In the genomic region with DNA sequence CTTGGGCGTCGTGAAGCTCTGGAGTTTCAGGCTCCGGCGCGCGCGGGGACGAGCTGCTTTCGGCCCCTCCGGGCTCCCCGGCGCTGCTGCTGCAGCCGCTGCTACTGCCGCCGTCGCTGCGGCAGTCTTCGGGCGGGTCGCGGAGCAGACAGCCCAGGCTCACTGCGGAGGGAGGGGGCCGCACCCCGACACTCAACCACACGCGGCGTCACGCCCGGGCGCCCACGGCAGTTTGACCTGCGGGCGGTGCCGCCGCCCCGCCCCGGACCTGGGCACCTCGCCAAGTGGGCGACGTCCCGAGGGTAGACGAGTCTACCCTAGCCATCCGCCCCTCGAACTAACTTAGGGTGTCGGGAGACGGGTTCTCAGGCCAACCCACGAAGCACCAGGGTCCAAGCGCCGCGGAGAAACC, we compare ENCODE assay signal across 8 mouse cellular contexts. TPM values are rescaled to one million over a fixed set of nuclear protein-coding genes. Genes with fewer than 3 reads are reported as not detected.
A peak's percentile ranks its signal among the peaks of the same experiment; 100 is the strongest.
DNase-seq lines count a peak whose midpoint lies in the region; ATAC-seq lines count a peak whose summit lies in the region.

No protein-coding gene starts in this region.

- peaks cover 9% of the 10 kb centered on the region for H3K4me1 ChIP-seq in hindbrain, embryonic 11.5 days (replicated peaks; ENCODE audit: control insufficient read depth, insufficient read depth, low read length)
- H3K4me1 ChIP-seq in limb, embryonic 13.5 days = peaks cover 36% of the 10 kb centered on the region
- peaks cover 40% of the 10 kb centered on the region for H3K4me1 ChIP-seq in midbrain, embryonic 10.5 days

- H3K36me3 ChIP-seq in hindbrain, embryonic 11.5 days (ENCODE audit: control insufficient read depth, insufficient read depth, low read length) = no peaks in the 10 kb centered on the region
- H3K36me3 ChIP-seq in limb, embryonic 13.5 days = no peaks in the 10 kb centered on the region
- no peaks in the 10 kb centered on the region for H3K36me3 ChIP-seq in midbrain, embryonic 10.5 days

- ATAC-seq in hindbrain, embryonic 11.5 days (ENCODE audit: low FRiP score) = peak; percentile 63
- peak; percentile 42 for ATAC-seq in limb, embryonic 13.5 days (ENCODE audit: low FRiP score, low read depth)

- peak; percentile 7 for DNase-seq in cerebellum, adult 11-12 months
- no peak for DNase-seq in cerebellum, adult 9-11 months
- peak; percentile 7 for DNase-seq in thymus, postnatal 25 days
- no peak for DNase-seq in thymus, postnatal 10 days (ENCODE audit: low spot score in 2 of 2)
- peak; percentile 62 for DNase-seq in hindbrain, embryonic 11.5 days (ENCODE audit: low spot score)
- DNase-seq in midbrain, embryonic 10.5 days (ENCODE audit: low spot score) = no peak
- peak; percentile 45 for DNase-seq in thymus, postnatal 4 days

- H3K27ac ChIP-seq in hindbrain, embryonic 11.5 days (ENCODE audit: low read depth, low read length) = no peak overlapping the region
- no peak overlapping the region for H3K27ac ChIP-seq in limb, embryonic 13.5 days
- H3K27ac ChIP-seq in midbrain, embryonic 10.5 days (replicated peaks) = no peak overlapping the region

- H3K4me3 ChIP-seq in hindbrain, embryonic 11.5 days (ENCODE audit: low read depth, low read length) = peak overlapping the region; percentile 42
- H3K4me3 ChIP-seq in limb, embryonic 13.5 days = peak overlapping the region; percentile 60
- H3K4me3 ChIP-seq in midbrain, embryonic 10.5 days = peak overlapping the region; percentile 60

- H3K4me2 ChIP-seq in hindbrain, embryonic 11.5 days (replicated peaks; ENCODE audit: low read depth, low read length) = peak overlapping the region; percentile 85
- H3K4me2 ChIP-seq in limb, embryonic 13.5 days (replicated peaks) = peak overlapping the region; percentile 97

- H3K9ac ChIP-seq in hindbrain, embryonic 11.5 days (ENCODE audit: low read depth, low read length) = no peak overlapping the region
- H3K9ac ChIP-seq in limb, embryonic 13.5 days = peak overlapping the region; percentile 67

- 1% methylated on average over 49 of the region's 50 CpGs for WGBS in hindbrain, embryonic 11.5 days
- WGBS in limb, embryonic 13.5 days = under 1% methylated on average over 49 of the region's 50 CpGs
- under 1% methylated on average over 44 of the region's 50 CpGs for WGBS in midbrain, embryonic 10.5 days

- H3K9me3 ChIP-seq in hindbrain, embryonic 11.5 days (ENCODE audit: control insufficient read depth, low read length) = no peaks in the 10 kb centered on the region
- H3K9me3 ChIP-seq in limb, embryonic 13.5 days = no peaks in the 10 kb centered on the region
- H3K9me3 ChIP-seq in midbrain, embryonic 10.5 days (replicated peaks) = no peaks in the 10 kb centered on the region

- H3K27me3 ChIP-seq in hindbrain, embryonic 11.5 days (ENCODE audit: control insufficient read depth, insufficient read depth, low read length) = peaks cover 57% of the 10 kb centered on the region
- H3K27me3 ChIP-seq in limb, embryonic 13.5 days = peaks cover 87% of the 10 kb centered on the region
- peaks cover 86% of the 10 kb centered on the region for H3K27me3 ChIP-seq in midbrain, embryonic 10.5 days (ENCODE audit: low read depth, poor library complexity, severe bottlenecking)

RNA-seq across cellular contexts. Expression of gene Ovol2, which starts 1.0 kb away (rescaled TPM):
- 0.25 and 0.28 TPM in 2 replicates for polyA plus RNA-seq in hindbrain, embryonic 11.5 days (2014; fragmentation: Nextera tagmentation; extraction: Ambion mirVana)
- polyA plus RNA-seq in limb, embryonic 13.5 days (2015; fragmentation: Nextera tagmentation; extraction: Ambion mirVana) = 0.88 and 1.3 TPM in 2 replicates
- not detected in 2 replicates for polyA plus RNA-seq in midbrain, embryonic 10.5 days (2016; fragmentation: Nextera tagmentation; extraction: Ambion mirVana)

RNA-seq across cellular contexts. Expression of gene Kat14, which starts 37.8 kb away (rescaled TPM):
- 30.8 and 31.0 TPM in 2 replicates for polyA plus RNA-seq in hindbrain, embryonic 11.5 days (2014; fragmentation: Nextera tagmentation; extraction: Ambion mirVana)
- polyA plus RNA-seq in limb, embryonic 13.5 days (2015; fragmentation: Nextera tagmentation; extraction: Ambion mirVana) = 47.3 and 48.8 TPM in 2 replicates
- 58.9 and 60.1 TPM in 2 replicates for polyA plus RNA-seq in midbrain, embryonic 10.5 days (2016; fragmentation: Nextera tagmentation; extraction: Ambion mirVana)

RNA-seq across cellular contexts. Expression of gene Pet117, which starts 37.8 kb away (rescaled TPM):
- polyA plus RNA-seq in hindbrain, embryonic 11.5 days (2014; fragmentation: Nextera tagmentation; extraction: Ambion mirVana) = 0.94 and 1.9 TPM in 2 replicates
- polyA plus RNA-seq in limb, embryonic 13.5 days (2015; fragmentation: Nextera tagmentation; extraction: Ambion mirVana) = 5.7 TPM in 1 of 2 replicates, not detected in the other
- not detected in 2 replicates for polyA plus RNA-seq in midbrain, embryonic 10.5 days (2016; fragmentation: Nextera tagmentation; extraction: Ambion mirVana)

Comparison
In these comparisons a context has a peak if more than half of its experiments do, and no peak if none do; other contexts are left out.
1. DNase-seq: peak in cerebellum, adult 11-12 months (single experiment), thymus, postnatal 25 days (single experiment), hindbrain, embryonic 11.5 days (single experiment) and thymus, postnatal 4 days (single experiment); none in cerebellum, adult 9-11 months (single experiment), thymus, postnatal 10 days (0 of 2) and midbrain, embryonic 10.5 days (single experiment).
2. Peak in every context shown above with its lines, with median percentiles within 50 percentile points of each other: H3K4me3 ChIP-seq.